Mouse (Mus musculus): Measurements from ENCODE around the gene Limd1. TPM values are rescaled to one million over a fixed set of nuclear protein-coding genes. Genes with fewer than 3 reads are reported as not detected.

Limd1 gene
- polyA plus RNA-seq, 1 experiment from 2014 or later, result 43.3 TPM

- Histone ChIP-seq H3K9me3 (replicated peaks; ENCODE audit: low read length) (no peaks in the 10 kb centered on the region), H3K4me2 (ENCODE audit: low read length) (no peak overlapping the region), H3K27ac (no peak overlapping the region), H3K4me3 (replicated peaks; ENCODE audit: low read depth, low read length) (no peak overlapping the region), H3K9ac (ENCODE audit: low read depth, low read length) (no peak overlapping the region), H3K36me3 (ENCODE audit: insufficient read depth, low read length) (no peaks in the 10 kb centered on the region), H3K27me3 (ENCODE audit: insufficient read depth, low read length) (no peaks in the 10 kb centered on the region), H3K4me1 (replicated peaks; ENCODE audit: insufficient read depth, low read length) (peaks cover 19% of the 10 kb centered on the region)
- no peak for TF ChIP-seq CTCF (IDR thresholded peaks at IDR 0.05; ENCODE audit: low read depth)
- 97% methylated on average over 2 of the region's 2 CpGs for WGBS
- DNase-seq (ENCODE audit: low spot score) (no peak), ATAC-seq (replicated peaks; ENCODE audit: low FRiP score, low read depth) (no peak)
Observed at GRCm38 (mm10) chr9:123536613-123537012, 58.1 kb downstream of the Limd1 start.

DNA sequence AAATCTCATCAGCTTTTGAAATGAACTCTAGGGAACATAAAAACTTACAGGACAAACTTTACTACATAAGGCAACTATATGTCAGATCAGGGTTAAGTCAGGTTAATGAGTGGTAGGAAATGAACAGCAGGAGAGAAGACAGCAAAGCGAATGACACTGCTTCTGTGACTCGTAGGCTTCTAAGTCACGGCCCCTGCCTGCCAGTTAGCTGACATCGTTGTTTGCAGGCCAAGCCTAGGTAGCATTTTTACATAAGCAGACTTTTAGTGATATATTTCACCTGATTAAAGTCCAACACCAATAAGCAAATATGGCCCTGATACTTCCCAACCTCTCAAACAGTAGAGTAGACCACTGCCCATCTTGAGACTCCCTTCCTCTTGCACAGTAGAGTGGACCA lies 59.7 kb downstream of the Limd1 start:
- Histone ChIP-seq H3K27ac (no peak overlapping the region), H3K4me1 (replicated peaks; ENCODE audit: insufficient read depth, low read length) (peaks cover 15% of the 10 kb centered on the region), H3K9ac (ENCODE audit: low read depth, low read length) (no peak overlapping the region), H3K4me2 (ENCODE audit: low read length) (no peak overlapping the region), H3K9me3 (replicated peaks; ENCODE audit: low read length) (no peaks in the 10 kb centered on the region), H3K27me3 (ENCODE audit: insufficient read depth, low read length) (no peaks in the 10 kb centered on the region), H3K4me3 (replicated peaks; ENCODE audit: low read depth, low read length) (no peak overlapping the region), H3K36me3 (ENCODE audit: insufficient read depth, low read length) (0 out of 2 replicates have a peak, but pooled peaks cover 5% of the 10 kb centered on the region)
- ATAC-seq (replicated peaks; ENCODE audit: low FRiP score, low read depth) (no peak), DNase-seq (ENCODE audit: low spot score) (peak; percentile 20)
- TF ChIP-seq CTCF (IDR thresholded peaks at IDR 0.05; ENCODE audit: low read depth), result no peak
- 40% methylated on average over 4 of the region's 4 CpGs for WGBS

DNA sequence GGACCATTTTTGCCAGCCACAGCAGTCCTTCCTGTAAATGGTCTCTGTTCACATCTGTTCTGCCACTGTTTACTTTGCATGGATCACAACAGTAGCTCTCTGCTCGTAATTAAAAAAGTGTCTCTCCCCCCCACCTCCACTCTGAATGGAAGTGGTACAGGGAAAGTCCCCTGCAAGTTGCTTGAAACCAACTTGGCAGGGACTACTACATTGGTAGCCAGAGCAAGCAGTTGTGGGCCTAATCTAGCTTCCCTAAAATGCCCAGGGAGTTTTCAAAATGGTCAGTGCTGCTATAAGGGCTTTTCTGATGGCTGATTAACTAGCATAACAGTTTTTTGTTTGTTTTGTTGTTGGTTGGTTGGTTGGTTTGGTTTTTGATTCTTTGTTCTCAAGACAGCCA lies 60.6 kb downstream of the Limd1 start:
- 43% methylated on average over 1 of the region's 1 CpGs for WGBS
- no peak for ATAC-seq (replicated peaks; ENCODE audit: low FRiP score, low read depth)
- peak overlapping the region; percentile 47; the same call in 1 of the 2 replicates for H3K27ac ChIP-seq

DNA sequence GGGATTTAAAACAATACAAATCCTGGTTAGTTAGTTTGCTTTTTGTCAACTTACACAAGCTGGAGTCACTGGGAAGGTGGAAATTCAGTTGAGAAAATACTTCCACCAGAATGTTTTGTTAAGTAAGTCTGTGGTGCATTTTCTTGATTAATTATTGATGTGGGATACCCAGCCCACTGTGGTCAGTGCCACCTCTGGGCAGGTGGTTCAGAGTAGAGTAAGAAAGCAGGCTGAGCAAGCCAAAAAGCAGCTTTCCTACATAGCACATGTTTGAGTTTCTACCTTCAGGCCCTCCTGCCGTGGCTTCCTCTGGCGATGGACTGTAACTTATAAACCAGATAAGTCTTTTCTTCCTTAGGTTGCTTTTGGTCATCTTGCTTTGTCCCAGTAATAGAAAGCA lies 61.3 kb downstream of the Limd1 start:
- H3K4me3 ChIP-seq (replicated peaks; ENCODE audit: low read depth, low read length), result no peak overlapping the region
- TF ChIP-seq CTCF (IDR thresholded peaks at IDR 0.05; ENCODE audit: low read depth), result no peak
- no peak overlapping the region for H3K9ac ChIP-seq (ENCODE audit: low read depth, low read length)
- no peak for ATAC-seq (replicated peaks; ENCODE audit: low FRiP score, low read depth)
- 37% methylated on average over 2 of the region's 2 CpGs for WGBS
- H3K4me2 ChIP-seq (ENCODE audit: low read length), result no peak overlapping the region
- no peaks in the 10 kb centered on the region for H3K9me3 ChIP-seq (replicated peaks; ENCODE audit: low read length)
- H3K36me3 ChIP-seq (ENCODE audit: insufficient read depth, low read length), result peaks cover 9% of the 10 kb centered on the region; the same call in 1 of the 2 replicates
- DNase-seq (ENCODE audit: low spot score), result no peak
- H3K27ac ChIP-seq, result peak overlapping the region; percentile 47
- H3K4me1 ChIP-seq (replicated peaks; ENCODE audit: insufficient read depth, low read length), result peaks cover 15% of the 10 kb centered on the region
- no peaks in the 10 kb centered on the region for H3K27me3 ChIP-seq (ENCODE audit: insufficient read depth, low read length)

More for the DNA sequence above, 60.6 kb downstream of the Limd1 start:
- Histone ChIP-seq H3K4me3 (replicated peaks; ENCODE audit: low read depth, low read length) (no peak overlapping the region), H3K9me3 (replicated peaks; ENCODE audit: low read length) (no peaks in the 10 kb centered on the region), H3K4me2 (ENCODE audit: low read length) (no peak overlapping the region), H3K27me3 (ENCODE audit: insufficient read depth, low read length) (no peaks in the 10 kb centered on the region), H3K4me1 (replicated peaks; ENCODE audit: insufficient read depth, low read length) (peaks cover 15% of the 10 kb centered on the region), H3K9ac (ENCODE audit: low read depth, low read length) (no peak overlapping the region), H3K36me3 (ENCODE audit: insufficient read depth, low read length) (peaks cover 9% of the 10 kb centered on the region; the same call in 1 of the 2 replicates)
- no peak for TF ChIP-seq CTCF (IDR thresholded peaks at IDR 0.05; ENCODE audit: low read depth)
- DNase-seq (ENCODE audit: low spot score), result no peak

DNA sequence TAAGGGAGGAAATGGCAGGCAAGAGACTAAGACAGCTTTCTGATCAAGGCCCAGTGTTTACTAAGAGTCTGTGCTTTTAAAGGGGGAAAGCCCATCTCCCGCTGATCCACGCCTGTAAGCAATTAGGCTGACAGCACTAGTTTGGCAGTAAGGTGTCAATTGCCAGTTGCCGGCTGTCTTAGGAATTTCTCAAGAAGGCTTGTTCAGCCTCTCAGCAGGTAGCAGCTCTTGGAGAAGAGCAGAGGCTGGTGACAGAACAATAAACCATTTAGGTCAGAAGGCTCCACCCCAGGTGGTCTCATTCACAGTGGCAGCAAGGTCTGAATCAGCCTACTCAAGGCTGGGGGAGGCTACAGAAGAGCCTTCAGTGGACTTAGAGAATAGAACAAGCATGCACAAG lies 76.1 kb downstream of the Limd1 start:
- no peak overlapping the region for H3K27ac ChIP-seq
- no peak for TF ChIP-seq CTCF (IDR thresholded peaks at IDR 0.05; ENCODE audit: low read depth)
- no peak overlapping the region for H3K4me2 ChIP-seq (ENCODE audit: low read length)
- no peaks in the 10 kb centered on the region for H3K27me3 ChIP-seq (ENCODE audit: insufficient read depth, low read length)
- no peaks in the 10 kb centered on the region for H3K9me3 ChIP-seq (replicated peaks; ENCODE audit: low read length)
- DNase-seq (ENCODE audit: low spot score), result no peak
- no peak overlapping the region for H3K9ac ChIP-seq (ENCODE audit: low read depth, low read length)
- no peaks in the 10 kb centered on the region for H3K4me1 ChIP-seq (replicated peaks; ENCODE audit: insufficient read depth, low read length)
- peaks cover 29% of the 10 kb centered on the region for H3K36me3 ChIP-seq (ENCODE audit: insufficient read depth, low read length)
- H3K4me3 ChIP-seq (replicated peaks; ENCODE audit: low read depth, low read length), result no peak overlapping the region
- 61% methylated on average over 3 of the region's 3 CpGs for WGBS
- no peak for ATAC-seq (replicated peaks; ENCODE audit: low FRiP score, low read depth)

Other genes starting within 250 kb of the Limd1 start
- 8.2 and 12.2 TPM in 2 replicates for gene Tmem158, start 217.9 kb upstream of the Limd1 start, polyA plus RNA-seq (2015; fragmentation: Nextera tagmentation; extraction: Ambion mirVana)
- gene Lars2, start 111.8 kb upstream of the Limd1 start, polyA plus RNA-seq (2015; fragmentation: Nextera tagmentation; extraction: Ambion mirVana), result 1,450 and 1,696 TPM in 2 replicates
- 55.2 and 59.5 TPM in 2 replicates for gene Sacm1l, start 51.1 kb downstream of the Limd1 start, polyA plus RNA-seq (2015; fragmentation: Nextera tagmentation; extraction: Ambion mirVana)
- gene Slc6a20b, start 153.9 kb downstream of the Limd1 start, polyA plus RNA-seq (2015; fragmentation: Nextera tagmentation; extraction: Ambion mirVana), result 9.5 and 12.1 TPM in 2 replicates
- 0.11 and 0.23 TPM in 2 replicates for gene Ccr9, start 199.7 kb downstream of the Limd1 start, polyA plus RNA-seq (2015; fragmentation: Nextera tagmentation; extraction: Ambion mirVana)
- gene Slc6a20a, start 200.2 kb downstream of the Limd1 start, polyA plus RNA-seq (2015; fragmentation: Nextera tagmentation; extraction: Ambion mirVana), result 2.2 TPM in 2 replicates
- gene Lztfl1, start 239.0 kb downstream of the Limd1 start, polyA plus RNA-seq (2015; fragmentation: Nextera tagmentation; extraction: Ambion mirVana), result 57.5 and 59.6 TPM in 2 replicates

All from kidney, postnatal 0 days (tissue).